Mouse (Mus musculus): ENCODE measurements around the gene Lrrc36.

Lrrc36 gene

DNA sequence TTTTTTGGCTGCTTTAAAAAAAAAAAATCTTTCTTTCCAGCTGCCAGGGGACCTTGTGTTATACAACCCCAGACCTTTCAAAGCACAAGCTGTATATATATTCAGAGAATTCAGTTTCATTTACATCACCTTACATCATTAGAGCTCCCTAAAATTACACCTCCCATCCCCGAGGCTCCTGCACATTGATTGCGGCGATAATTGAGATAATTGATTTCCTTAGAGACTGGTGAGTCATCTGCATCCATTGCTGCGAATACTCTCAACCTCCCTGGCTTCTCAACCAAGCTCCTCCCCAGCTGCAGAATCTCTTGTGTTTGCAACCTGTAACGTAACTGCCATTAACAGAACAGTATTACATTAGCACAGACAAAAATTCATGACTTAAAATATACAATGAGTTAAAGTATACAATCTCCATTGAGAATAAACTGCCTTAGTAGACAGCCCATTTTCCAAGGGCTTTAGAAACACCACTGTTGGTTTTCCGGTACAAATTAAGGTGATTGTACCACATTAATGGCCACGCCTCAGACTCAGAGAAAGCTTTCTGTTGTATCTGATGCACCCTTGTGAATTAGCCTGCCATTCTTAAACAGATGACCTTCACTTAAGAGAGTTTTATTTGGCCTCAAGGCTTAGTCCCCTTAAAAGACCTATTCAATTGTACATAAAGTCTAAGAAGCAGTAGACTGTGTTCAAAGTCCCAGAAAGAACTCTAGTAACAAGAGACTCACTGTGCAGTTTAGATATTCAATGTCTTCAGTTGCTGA lies 18.6 kb downstream of the Lrrc36 start:
- DNase-seq (ENCODE audit: low read depth, low spot score), result no peak

DNA sequence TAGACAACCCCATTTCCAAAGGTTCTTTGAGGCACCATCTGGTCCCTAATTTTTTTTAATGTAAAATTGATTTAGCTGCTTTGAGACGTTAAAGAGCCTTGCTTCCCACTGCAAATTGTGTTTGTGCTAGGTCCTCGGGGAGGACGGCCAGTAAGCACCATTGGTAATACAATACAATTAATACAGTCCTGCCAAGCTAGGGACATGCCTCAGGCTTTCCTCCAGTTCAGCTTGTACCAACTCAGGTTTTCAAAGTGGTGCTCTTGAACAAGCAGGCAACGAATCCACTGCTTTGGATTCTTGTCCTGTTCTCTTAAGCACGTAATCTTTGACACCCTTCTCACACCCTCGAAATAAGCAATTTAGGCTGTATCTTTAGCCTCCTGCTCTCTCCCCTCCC lies 19.6 kb downstream of the Lrrc36 start:
- DNase-seq (ENCODE audit: low read depth, low spot score), result no peak

DNA sequence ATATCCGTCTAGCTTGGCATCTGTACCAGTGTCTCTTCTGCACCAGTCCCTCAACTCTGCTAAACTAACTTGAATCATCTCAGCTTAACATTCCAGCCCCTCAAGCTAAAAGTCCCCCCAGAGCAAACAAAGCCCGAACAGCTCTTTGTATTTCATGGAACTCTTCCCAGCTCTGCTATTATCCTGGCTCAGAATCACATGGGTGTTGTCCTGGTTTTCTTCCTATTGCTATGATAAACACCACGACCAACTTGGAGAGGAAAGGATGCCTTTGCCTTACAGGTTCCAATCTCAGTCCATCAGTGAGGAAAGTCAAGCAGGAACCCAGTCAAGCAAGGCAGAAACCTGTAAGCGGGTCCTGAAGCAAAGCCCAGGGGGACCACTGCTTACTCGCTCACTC lies 20.1 kb downstream of the Lrrc36 start:
- no peak for DNase-seq (ENCODE audit: low read depth, low spot score)

DNA sequence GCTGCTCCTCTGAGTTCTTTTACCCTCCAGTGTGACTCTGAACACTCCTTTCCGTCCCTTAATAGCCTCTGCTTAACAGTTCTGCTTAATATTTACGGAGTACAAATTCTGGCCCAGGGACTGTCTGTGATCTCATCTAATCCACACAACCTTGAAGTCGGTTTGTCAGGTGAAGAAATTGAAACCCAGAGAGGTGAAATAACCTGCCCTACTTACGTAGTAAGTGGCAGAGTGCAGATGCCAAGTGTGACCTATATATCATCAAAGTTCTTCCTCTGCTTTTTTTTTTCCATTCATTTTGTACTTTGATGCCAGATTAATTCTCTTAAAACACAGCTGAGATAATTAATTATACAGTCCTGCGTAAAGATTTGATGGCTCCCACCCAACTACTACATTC lies 20.8 kb downstream of the Lrrc36 start:
- DNase-seq (ENCODE audit: low read depth, low spot score), result no peak

DNA sequence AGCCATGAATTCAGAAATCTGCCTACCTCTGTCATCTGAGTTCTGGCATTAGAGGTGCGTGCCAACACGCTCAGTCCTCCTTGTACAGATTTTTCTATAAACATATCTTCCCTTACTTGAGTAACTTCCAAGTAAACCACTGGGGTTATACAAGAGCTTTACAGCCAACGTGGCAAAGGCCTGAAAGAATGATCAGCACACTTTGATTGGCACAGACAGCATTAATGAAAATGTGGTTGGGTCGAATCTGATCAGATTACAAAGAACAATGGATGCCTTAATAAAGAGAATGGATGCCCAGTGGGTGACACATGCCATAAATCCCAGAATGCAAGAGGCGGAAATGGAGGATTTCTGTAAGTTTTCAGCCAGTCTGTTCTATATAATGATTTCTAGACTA lies 22.8 kb downstream of the Lrrc36 start:
- no peak for DNase-seq (ENCODE audit: low read depth, low spot score)

DNA sequence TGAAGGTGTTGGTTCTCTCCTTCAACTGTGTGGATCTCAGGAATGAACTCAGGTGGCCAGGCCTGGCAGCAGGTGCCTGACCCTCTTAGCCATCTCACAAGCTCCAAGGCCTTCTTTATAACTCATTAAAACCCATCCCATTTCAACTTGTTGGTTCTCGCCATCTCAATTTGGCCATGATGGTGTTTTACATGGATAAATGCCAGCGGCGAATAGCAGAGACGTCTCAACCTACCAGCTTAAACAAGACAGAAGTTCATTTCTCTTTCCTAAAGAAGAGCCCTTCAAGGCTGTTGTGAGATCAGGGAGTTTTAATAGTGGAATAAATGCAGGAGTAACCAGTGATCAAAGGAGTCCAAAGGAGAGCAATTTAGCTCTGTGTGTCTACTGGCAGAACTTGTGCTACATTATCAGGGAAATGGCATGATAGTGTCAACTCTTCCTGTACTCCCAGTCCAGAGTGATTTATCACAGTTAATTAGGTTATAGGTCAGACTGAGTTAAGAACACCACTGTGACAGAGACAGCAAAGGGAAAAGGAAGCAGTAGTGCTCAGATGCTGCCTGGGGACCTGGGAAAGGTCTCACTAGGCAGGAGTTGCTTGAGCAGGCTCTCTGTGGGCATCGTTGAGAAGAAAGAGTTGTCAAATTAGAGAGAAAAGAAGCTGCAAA lies 23.8 kb downstream of the Lrrc36 start:
- DNase-seq (ENCODE audit: low read depth, low spot score), result no peak

DNA sequence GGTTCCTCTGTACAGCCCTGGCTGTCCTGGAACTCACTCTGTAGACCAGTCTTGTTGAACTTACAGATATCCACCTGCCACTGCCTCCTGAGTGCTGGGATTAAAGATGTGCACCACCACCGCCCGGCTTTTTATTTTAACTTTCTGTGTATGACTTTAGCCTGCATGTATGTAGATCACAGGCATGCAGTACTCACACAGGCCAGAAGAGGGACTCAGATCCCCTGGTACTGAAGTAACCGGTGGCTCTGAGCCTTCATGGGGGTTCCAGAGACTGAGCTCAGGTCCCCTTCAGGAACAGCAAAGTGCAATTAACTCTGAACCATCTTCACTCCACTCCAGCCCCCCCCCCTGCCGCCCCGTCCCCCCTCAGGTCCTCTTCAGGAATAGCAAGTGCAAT lies 25.5 kb downstream of the Lrrc36 start:
- DNase-seq (ENCODE audit: low read depth, low spot score), result peak; percentile 58

DNA sequence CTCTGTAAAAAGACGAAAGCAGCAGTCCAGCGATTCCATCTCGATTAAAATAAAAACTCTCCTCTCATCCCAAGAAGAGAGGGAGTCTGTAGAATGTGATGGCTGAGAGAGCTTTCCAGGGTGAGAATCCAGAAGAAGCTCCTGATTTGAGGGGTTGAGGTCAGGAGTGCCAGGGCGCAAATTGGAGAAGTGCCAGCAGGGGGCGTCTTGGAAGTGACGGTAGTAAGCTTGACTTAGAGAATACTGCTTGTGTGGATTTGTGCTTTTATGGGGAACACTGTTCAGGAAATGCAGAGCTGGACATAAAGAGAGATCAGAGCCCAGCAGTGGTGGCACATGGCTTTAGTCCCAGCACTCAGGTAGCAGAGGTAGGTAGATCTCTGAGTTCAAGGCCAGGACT lies 28.1 kb downstream of the Lrrc36 start:
- DNase-seq (ENCODE audit: low read depth, low spot score), result peak; percentile 44

DNA sequence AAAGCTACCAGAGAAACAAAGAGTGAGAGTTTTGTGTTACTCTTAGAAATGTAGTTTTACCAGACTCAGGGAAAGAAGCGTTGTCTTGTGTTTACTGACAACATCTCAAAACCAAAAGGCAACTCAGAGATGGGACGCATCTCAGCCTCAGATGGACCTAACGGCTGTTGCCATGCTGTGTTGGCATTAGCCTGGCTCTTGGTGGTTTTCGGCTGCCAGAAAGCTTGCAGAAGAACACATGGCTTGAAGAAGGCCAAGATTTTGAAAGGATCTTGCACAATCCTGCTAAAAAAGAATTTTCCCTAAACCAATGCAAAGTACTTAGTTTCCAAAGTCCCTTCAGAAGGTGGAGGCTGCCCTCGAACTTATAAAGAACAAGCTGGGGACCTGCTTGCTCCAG lies 29.3 kb downstream of the Lrrc36 start:
- no peak for DNase-seq (ENCODE audit: low read depth, low spot score)

DNA sequence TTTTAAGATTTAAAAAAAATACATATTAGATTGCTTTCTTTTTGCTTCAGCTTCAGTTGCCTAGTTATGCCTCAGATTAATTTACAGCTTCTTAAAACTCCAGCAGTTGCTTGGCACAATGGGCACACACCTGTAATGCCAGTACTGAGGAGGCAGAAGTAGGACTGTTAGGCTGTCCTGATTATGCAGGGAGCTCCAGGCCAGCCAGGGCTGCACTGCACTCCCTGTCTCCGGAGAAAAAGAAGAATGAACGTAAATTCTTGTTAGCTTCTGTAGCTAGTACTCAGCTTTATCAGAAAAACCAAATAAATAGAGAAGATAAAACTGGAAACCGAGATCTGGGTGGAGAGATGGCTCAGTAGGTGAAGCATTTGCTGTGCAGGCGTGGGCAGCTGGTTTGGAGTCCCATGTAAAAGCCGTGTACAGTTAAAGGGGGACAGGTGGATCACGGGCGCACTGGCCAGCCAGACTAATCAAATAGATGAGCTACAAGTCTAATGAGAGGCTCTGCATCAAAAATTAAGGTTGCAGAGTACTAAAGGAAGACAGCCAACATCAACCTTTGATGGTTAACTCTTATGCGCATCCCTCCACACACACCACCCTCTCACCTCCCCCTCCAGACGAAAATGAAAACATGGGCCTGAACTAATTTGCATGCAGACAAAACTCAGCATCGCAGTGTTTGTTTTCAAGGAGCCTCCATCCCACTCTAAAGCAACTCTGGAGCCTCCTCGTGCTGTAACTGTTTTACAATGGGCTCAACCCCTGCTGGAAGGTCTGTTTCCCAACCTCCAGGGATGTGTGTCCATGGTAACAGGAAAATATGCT lies 32.1 kb downstream of the Lrrc36 start:
- no peak for DNase-seq (ENCODE audit: low read depth, low spot score)

DNA sequence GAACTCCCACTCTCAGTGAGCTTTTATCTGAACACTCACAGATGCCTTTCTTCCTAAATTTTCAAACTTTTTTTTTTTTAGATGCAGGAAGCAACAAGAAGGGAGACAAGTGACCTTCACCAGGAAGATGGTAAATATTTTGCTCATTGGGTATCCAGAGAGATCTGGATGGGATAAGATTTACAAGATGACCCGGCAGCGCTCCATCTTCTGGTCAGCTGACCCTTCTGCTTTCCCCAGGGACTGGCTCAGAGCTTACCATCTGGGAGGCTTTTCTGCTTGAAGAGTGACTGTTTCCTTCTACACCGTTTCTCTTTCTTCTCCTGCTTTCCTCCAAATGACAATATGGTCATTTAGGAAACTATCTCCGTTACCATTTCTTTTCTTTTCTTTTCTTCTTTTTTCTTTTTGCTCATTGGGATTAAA lies 32.8 kb downstream of the Lrrc36 start:
- no peak for DNase-seq (ENCODE audit: low read depth, low spot score)

DNA sequence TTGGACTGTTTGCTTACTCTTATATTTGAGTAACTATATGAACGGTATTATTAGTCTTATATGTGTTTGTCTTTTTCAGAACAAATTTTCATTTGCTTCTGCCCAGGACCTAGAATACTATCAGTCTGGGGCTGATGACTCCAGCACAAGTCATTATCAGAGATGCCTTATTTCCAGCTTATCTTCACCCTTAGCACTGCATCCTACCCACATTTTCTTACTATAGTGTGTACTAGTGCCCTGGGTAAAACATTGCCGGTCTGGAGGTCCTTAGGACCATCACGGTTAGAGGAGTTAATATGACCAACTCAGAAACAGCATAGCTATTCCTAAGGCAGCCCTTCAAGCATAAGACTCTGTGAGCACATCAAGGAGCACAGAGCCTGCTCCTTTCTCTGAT lies 34.8 kb downstream of the Lrrc36 start:
- DNase-seq (ENCODE audit: low read depth, low spot score), result no peak

DNA sequence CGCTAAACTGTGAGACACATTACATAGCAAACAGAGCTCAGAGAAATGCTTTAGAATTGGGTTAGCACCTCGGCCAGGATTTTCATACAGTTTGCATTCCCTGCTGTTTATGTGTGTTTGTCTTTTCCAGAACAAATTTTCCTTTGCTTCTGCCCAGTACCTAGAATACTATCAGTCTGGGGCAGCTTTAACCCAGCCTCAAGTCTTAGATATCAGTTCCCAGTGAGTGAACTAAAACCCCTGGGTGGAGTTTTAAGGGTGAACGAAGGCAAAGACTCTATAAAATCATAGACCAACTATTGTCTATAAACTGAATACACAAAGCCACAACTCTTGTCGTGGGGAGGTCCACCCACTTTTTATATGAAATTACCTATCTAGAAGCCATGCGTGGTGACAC lies 35.2 kb downstream of the Lrrc36 start:
- no peak for DNase-seq (ENCODE audit: low read depth, low spot score)

DNA sequence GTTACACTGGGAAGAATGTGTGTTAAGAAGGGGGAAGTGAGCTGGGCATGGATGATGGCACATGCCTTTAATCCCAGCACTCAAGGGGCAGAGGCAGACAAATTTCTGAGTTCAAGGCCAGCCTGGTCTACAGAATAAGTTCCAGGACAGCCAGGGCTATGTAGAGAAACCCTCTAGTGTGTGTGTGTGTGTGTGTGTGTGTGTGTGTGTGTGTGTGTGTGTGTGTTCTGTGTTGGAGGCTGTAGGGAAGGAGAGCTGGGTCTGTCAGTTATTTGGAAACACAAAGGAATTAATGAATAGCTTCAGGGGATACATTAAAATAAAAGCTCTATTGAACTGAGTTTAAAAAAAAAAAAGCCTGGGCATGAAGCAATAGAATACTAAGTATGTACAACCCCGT lies 37.6 kb downstream of the Lrrc36 start:
- no peak for DNase-seq (ENCODE audit: low read depth, low spot score)

DNA sequence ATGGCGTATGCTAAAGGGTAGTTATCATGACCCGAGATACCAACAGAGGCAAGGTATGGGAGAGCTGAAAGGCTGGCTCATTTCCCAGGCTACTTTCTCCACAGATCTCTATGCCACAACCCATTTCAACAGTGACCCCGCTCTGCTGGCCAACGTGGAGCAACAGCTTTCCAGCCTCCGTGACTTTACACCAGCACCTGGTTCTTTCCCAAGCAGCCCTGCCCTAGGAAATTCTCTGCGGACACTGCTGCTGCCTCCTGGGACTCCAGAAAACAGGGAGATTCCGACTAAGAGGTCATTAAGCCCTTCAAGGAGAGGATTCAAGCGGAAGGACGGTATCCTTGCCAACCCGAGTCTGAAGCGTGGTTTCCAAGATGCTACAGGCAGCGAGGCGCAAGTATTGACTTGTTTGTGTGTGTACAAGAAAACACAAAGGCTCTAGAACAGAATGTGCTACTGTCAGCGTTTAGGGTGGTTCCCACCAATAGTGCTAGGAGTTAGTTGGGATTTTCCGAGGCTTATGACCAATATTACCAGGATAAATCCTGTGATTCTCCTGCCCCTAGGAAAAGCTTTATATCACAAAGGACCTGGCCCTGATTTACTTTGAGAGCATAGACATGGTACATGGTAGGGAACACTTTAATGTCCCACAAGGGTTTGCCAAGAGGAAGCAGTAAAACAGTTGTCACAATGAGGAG lies 38.7 kb downstream of the Lrrc36 start:
- DNase-seq (ENCODE audit: low read depth, low spot score), result no peak

DNA sequence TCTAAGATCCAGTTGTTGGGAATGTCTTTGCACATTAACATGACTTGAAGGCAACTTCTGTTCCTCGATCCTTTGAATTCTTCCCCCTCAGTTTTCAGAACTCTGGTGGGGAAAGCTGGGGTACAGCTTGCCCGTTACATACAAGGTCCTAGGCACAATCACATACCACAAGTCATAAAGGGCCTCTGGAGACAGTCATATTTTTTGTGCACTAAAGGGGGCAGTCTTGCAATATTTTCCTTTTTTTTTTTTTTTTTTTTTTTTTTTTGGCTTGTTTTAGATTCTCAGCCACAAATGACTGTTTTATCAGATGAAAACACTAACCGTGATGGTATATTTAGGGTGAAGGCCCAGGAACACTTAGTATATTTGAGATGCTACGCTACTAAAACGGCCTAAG lies 39.9 kb downstream of the Lrrc36 start:
- peak; percentile 63 for DNase-seq (ENCODE audit: low read depth, low spot score)

DNA sequence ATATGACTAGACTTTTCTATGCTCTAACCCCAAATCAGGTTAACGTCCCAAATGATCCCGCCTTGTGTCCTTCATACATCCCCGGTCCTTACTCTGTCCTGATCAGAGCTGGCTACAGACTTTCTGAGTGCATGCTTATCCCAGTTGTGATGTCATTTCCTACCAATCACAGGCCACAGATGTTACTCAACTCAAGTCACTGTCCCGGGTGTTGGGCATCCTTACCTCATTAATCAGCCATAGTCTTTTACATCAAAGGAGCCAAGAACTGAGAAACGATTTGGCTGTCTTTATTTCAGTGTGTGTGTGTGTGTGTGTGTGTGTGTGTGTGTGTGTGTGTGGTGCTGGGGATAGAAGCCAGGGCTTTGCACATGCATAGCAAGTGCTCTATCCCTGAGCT lies 40.7 kb downstream of the Lrrc36 start:
- no peak for DNase-seq (ENCODE audit: low read depth, low spot score)

DNA sequence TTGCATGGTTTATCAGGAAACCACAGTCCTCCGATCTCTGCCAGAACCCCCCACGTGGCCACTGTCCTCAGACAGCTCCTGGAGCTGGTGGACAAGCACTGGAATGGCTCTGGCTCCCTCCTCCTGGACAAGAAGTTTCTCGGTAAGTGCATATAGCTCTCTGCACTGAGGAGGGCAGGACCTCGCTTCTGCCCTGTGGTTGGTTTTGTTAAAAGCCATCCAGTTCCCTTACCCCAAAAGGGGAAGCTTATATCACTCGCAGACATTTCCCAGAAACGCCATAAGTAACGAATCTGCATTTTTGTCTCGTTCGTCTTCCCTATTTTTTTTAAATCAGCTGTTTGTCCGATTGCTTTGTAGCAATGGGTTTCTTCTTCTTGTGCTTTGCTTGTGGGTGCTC lies 41.8 kb downstream of the Lrrc36 start:
- DNase-seq (ENCODE audit: low read depth, low spot score), result no peak

DNA sequence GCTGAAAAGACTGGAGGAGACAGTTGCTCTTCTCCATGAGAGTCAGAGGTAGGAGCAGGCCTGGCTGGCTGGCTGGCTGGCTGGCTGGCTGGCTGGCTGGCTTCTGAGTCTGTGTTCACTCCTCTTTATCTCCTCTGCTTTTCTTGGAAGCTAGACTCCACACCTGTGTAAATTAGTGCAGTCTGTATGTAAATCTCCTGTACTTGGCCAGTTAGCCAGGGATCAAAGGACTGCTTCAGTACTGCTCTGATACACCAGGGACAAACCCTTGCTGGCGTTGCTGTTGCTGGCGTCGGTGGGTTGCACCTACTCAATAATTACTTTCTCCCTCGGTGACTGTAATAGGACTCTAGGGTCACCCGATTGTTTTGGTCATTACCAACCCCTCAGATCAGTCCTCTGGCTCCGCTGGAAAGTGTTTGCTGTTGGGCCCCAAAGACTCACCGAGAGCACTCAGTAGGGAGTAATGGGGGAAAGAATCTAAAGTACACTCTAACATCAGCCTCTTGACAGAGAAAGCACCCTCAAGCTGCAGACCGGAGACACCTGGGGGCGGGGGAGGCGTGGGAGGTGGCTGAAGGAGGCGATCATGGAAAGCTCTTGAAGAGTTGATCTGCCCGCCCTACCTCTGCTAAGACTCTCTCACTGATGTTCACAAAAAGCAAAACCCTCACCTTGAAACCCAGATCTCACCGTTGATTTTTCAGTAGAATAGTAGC lies 47.9 kb downstream of the Lrrc36 start:
- no peak for DNase-seq (ENCODE audit: low read depth, low spot score)

DNA sequence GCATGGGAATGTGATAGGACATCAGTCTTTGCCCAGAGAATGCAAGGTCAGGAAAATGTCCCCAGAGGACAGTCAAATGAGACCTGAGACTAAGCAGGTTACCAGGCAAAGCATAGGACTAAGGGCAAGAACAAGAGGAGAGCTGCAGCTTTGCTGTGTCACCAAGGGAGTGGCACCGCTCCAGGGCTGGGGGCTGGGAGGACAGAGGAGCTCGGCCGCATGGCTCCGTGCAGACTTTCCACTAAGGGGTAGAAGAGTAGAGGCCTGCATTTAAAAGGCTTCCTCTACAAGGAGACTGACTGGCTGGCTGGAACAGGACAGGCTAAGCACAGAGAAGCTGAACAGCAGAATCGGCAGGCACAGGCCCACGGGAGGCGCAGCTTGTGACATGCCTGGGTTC lies 51.2 kb downstream of the Lrrc36 start:
- DNase-seq (ENCODE audit: low read depth, low spot score), result no peak

DNA sequence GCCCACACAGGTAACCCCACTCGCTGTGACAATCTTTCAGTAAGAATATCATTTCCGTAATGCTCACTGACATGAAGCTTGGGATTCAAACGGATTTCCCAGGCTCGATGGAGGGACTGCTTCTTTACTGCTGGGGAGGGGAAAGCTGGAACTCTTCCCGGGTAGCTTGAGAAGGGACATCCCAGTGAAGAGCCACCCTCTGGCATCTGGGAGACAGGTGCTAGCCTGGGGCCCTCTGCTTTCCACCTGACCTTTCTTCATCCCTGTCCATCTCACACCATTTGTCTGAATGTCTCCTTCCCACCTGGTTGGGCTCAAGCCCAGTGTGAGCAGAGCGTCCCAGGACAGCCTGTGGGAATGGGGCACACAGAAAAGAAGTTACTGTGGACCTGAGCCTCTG lies 52.9 kb downstream of the Lrrc36 start:
- no peak for DNase-seq (ENCODE audit: low read depth, low spot score)
